ENCODE assay signal across 21 mouse cellular contexts in genomic region chr16:45435591-45435990, GRCm38 (mm10). TPM values are rescaled to one million over a fixed set of nuclear protein-coding genes. Genes with fewer than 3 reads are reported as not detected.
"Had no signal": no experiment of that assay in that cellular context is flagged by ENCODE, and none has a peak within 500 bp of the region (broad histone marks: within the 10 kb centered on the region; RNA-seq: fewer than 3 reads in every experiment).

No protein-coding gene starts in this region.

- H3K9ac ChIP-seq: liver, embryonic 13.5 days; midbrain, embryonic 13.5 days; neural tube, embryonic 13.5 days; stomach, embryonic 15.5 days had no signal

- H3K27ac ChIP-seq: left cerebral cortex, adult 2 months; liver, embryonic 13.5 days; midbrain, embryonic 10.5 days; midbrain, embryonic 13.5 days; neural tube, embryonic 13.5 days; stomach, embryonic 15.5 days had no signal

- ATAC-seq: inflammation-experienced regulatory T-cells, adult 6 months; midbrain, embryonic 13.5 days; midbrain, embryonic 16.5 days had no signal

- H3K36me3 ChIP-seq: liver, embryonic 13.5 days; midbrain, embryonic 10.5 days; midbrain, embryonic 13.5 days; neural tube, embryonic 13.5 days; stomach, embryonic 15.5 days had no signal

- H3K27me3 ChIP-seq: liver, embryonic 13.5 days; megakaryocyte, embryonic 14.5 days; midbrain, embryonic 13.5 days; neural tube, embryonic 13.5 days; stomach, embryonic 15.5 days had no signal

- H3K4me3 ChIP-seq: left cerebral cortex, adult 2 months; liver, embryonic 13.5 days; megakaryocyte, embryonic 14.5 days; midbrain, embryonic 10.5 days; midbrain, embryonic 13.5 days; myocyte; neural tube, embryonic 13.5 days; stomach, embryonic 15.5 days had no signal

- H3K4me2 ChIP-seq: liver, embryonic 13.5 days; midbrain, embryonic 13.5 days; neural tube, embryonic 13.5 days; stomach, embryonic 15.5 days had no signal

- H3K4me1 ChIP-seq: liver, embryonic 13.5 days; midbrain, embryonic 10.5 days; midbrain, embryonic 13.5 days; neural tube, embryonic 13.5 days; stomach, embryonic 15.5 days had no signal

- H3K9me3 ChIP-seq: liver, embryonic 13.5 days; megakaryocyte, embryonic 14.5 days; midbrain, embryonic 10.5 days; midbrain, embryonic 13.5 days; neural tube, embryonic 13.5 days; stomach, embryonic 15.5 days had no signal

- DNase-seq: kidney, adult 18-20 months; kidney, adult 9 months; kidney, postnatal 36 days; layer of hippocampus, postnatal 36 days; liver, embryonic 13.5 days; lung, adult 2 months; retina, postnatal 1 day; right cerebral cortex, postnatal 25 days; spleen, adult 18-20 months; thymus, postnatal 25 days had no signal

RNA-seq across cellular contexts. Expression of gene Gm609, which starts 57.2 kb away (rescaled TPM):
- polyA plus RNA-seq: inflammation-experienced regulatory T-cells, adult 6 months; limb, embryonic 11.5 days; limb, embryonic 14.5 days; liver, embryonic 13.5 days; lung, adult 2 months; midbrain, embryonic 10.5 days; midbrain, embryonic 13.5 days; midbrain, embryonic 16.5 days; myocyte; neural tube, embryonic 13.5 days had no signal
